Mouse (Mus musculus): ENCODE measurements around the gene Abi1. TPM values are rescaled to one million over a fixed set of nuclear protein-coding genes. Genes with fewer than 3 reads are reported as not detected.
A peak's percentile ranks its signal among the peaks of the same experiment; 100 is the strongest.
"Not testable (repeated sequence)": the region's sequence is repeated elsewhere in the genome, so short reads cannot be mapped to it uniquely, and the experiment has no call there.

The Abi1 gene
- polyA plus RNA-seq, 1 experiment, result 118 TPM

DNA sequence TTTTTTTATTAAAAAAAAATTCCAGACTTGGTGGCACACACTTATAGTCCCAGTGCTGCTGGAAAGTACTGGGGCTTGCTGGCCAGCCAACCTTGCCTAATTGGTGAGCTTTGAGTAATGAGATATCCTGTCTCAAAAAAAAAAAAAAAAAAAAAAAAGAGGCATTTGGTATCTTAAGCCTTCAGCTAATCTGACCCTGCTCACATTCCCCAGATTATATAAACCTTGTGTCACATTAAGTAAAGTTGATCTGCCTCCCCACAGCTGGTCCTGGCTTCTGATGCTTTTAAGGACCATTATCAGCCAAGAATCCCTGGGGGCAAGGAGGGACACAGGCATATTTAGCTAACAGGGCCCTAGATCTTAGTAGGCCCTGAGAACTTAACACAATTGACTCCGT lies 5.7 kb upstream of the Abi1 start:
- no peaks in the 10 kb centered on the region for H3K4me1 ChIP-seq (ENCODE audit: control insufficient read depth, insufficient read depth, insufficient read length, low read length)
- H3K36me3 ChIP-seq (ENCODE audit: control insufficient read depth, insufficient read depth, low read length), result no peaks in the 10 kb centered on the region
- no peak for TF ChIP-seq POLR2A (IDR thresholded peaks at IDR 0.05; ENCODE audit: low read depth, low read length)
- TF ChIP-seq CTCF (IDR thresholded peaks at IDR 0.05; ENCODE audit: extremely low read depth, insufficient read length, insufficient replicate concordance, low read depth, low read length), result no peak
- no peak overlapping the region for H3K27ac ChIP-seq (ENCODE audit: insufficient read depth, low read depth, low read length)
- H3K4me3 ChIP-seq (ENCODE audit: low read depth, low read length), result no peak overlapping the region
- no peaks in the 10 kb centered on the region for H3K27me3 ChIP-seq (ENCODE audit: control insufficient read depth, insufficient read depth, low read length)
- 37% methylated on average over 1 of the region's 1 CpGs for WGBS

DNA sequence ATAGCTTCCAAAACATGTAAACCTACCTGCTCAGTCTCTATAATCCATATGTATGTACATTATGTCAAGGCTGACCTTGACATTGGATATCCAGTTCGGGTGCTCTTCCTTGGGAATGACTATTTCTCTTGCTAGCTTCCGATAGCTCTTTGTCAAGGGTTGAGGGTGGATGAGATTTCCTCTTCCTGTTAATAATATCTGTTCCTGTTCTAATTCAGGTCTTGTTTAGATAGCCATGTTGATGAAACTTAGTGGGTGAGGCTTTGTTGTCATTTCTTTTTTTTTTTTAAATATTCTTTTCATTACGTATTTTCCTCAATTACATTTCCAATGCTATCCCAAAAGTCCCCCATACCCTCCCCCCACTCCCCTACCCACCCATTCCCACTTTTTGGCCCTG lies 2.1 kb upstream of the Abi1 start:
- peaks cover 2% of the 10 kb centered on the region; the same call in 1 of the 2 replicates for H3K4me1 ChIP-seq (ENCODE audit: control insufficient read depth, insufficient read depth, insufficient read length, low read length)
- H3K27ac ChIP-seq (ENCODE audit: insufficient read depth, low read depth, low read length), result no peak overlapping the region
- no peaks in the 10 kb centered on the region for H3K27me3 ChIP-seq (ENCODE audit: control insufficient read depth, insufficient read depth, low read length)
- TF ChIP-seq CTCF (IDR thresholded peaks at IDR 0.05; ENCODE audit: extremely low read depth, insufficient read length, insufficient replicate concordance, low read depth, low read length) (no peak), POLR2A (IDR thresholded peaks at IDR 0.05; ENCODE audit: low read depth, low read length) (no peak)
- 82% methylated on average over 3 of the region's 3 CpGs for WGBS
- no peaks in the 10 kb centered on the region for H3K36me3 ChIP-seq (ENCODE audit: control insufficient read depth, insufficient read depth, low read length)
- no peak overlapping the region for H3K4me3 ChIP-seq (ENCODE audit: low read depth, low read length)

DNA sequence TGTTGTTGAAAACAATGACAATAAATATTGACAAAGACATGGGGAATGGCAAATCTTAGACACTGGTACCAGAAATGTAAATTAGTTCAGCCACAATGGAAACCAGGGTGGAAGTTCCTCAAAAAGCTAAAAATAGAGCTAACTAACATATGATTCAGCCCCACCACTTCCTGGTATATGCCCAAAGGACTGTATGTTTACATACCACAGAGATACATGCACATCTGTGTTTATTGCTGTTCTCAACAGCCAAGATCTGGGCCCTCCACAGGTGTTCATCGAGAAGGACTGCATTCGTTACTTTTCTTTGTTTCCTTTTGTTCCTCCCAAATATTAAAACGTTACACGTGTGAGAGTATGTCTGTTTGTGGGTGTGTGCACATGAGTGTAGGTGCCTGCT lies 1.4 kb upstream of the Abi1 start:
- WGBS, result 55% methylated on average over 4 of the region's 4 CpGs
- Histone ChIP-seq H3K4me1 (ENCODE audit: control insufficient read depth, insufficient read depth, insufficient read length, low read length) (peaks cover 2% of the 10 kb centered on the region; the same call in 1 of the 2 replicates), H3K36me3 (ENCODE audit: control insufficient read depth, insufficient read depth, low read length) (no peaks in the 10 kb centered on the region), H3K27me3 (ENCODE audit: control insufficient read depth, insufficient read depth, low read length) (no peaks in the 10 kb centered on the region), H3K27ac (ENCODE audit: insufficient read depth, low read depth, low read length) (no peak overlapping the region), H3K4me3 (ENCODE audit: low read depth, low read length) (no peak overlapping the region)
- no peak for TF ChIP-seq CTCF (IDR thresholded peaks at IDR 0.05; ENCODE audit: extremely low read depth, insufficient read length, insufficient replicate concordance, low read depth, low read length)

DNA sequence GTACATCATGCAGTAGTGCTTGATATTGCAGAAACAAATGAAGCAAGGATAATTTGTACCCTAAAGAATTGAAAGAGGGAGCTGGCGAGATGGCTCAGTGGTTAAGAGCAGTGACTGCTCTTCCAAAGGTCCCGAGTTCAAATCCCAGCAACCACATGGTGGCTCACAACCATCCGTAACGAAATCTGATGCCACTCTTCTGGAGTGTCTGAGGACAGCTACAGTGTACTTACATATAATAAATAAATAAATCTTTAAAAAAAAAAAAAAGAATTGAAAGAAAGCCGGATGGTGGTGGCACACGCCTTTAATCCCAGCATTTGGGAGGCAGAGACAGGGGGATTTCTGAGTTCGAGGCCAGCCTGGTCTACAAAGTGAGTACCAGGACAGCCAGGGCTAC lies 649 bp upstream of the Abi1 start:
- not testable (repeated sequence) for H3K27me3 ChIP-seq (ENCODE audit: control insufficient read depth, insufficient read depth, low read length); H3K4me3 ChIP-seq (ENCODE audit: low read depth, low read length); H3K27ac ChIP-seq (ENCODE audit: insufficient read depth, low read depth, low read length); H3K36me3 ChIP-seq (ENCODE audit: control insufficient read depth, insufficient read depth, low read length); H3K4me1 ChIP-seq (ENCODE audit: control insufficient read depth, insufficient read depth, insufficient read length, low read length)
- WGBS, result 75% methylated on average over 7 of the region's 7 CpGs

DNA sequence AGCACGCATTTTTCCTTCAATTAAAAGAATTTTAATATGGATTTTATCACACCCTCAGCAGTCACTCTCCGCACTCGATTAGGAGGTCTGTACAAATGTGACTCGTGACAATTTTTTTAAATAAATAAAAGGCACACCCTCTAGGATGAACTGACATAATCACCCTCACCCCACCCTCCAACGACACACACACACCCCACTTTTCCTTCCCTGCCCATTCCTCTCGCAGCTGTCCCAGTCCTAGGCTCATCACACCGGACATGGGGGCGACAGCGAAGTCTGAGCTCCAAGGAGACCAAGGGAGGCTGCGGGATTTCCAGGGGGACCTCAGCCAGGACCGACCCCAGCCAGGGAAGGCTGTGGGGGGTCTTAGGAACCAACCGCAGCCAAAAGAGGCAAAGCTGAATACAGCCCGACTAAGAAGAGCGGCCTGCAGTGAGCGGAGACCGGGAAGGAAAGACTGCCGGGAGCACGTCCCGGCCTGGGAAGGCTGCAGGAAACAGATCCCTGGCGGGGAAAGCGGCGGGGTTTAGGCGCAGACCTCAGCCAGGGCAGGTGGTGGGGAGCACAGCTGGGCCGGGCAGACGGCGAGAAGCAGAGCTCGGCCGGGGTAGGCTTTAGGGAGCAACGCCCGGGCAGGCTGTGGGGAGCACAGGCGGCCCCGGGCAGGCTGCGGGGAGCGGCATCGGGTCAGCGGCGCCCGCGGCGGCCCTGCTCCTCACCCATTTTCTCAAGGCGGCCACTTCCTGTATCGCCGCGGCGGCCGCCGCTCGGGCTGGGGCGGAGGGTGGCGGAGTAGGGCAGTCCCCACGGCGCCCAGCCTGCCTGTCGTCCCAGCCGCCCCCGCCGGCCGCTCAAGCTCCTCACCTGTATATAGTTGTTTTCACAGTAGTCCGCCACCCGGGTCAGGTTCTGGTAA lies 700 bp downstream of the Abi1 start:
- H3K27me3 ChIP-seq (ENCODE audit: control insufficient read depth, insufficient read depth, low read length), result no peaks in the 10 kb centered on the region
- WGBS, result under 1% methylated on average over 59 of the region's 59 CpGs
- no peak for TF ChIP-seq CTCF (IDR thresholded peaks at IDR 0.05; ENCODE audit: extremely low read depth, insufficient read length, insufficient replicate concordance, low read depth, low read length)
- TF ChIP-seq POLR2A (IDR thresholded peaks at IDR 0.05; ENCODE audit: low read depth, low read length), result no peak; the same call in 1 of the 2 replicates
- H3K4me3 ChIP-seq (ENCODE audit: low read depth, low read length), result peak overlapping the region; percentile 81
- H3K36me3 ChIP-seq (ENCODE audit: control insufficient read depth, insufficient read depth, low read length), result no peaks in the 10 kb centered on the region
- H3K4me1 ChIP-seq (ENCODE audit: control insufficient read depth, insufficient read depth, insufficient read length, low read length), result peaks cover 2% of the 10 kb centered on the region; the same call in 1 of the 2 replicates
- peak overlapping the region; percentile 98 for H3K27ac ChIP-seq (ENCODE audit: insufficient read depth, low read depth, low read length)

DNA sequence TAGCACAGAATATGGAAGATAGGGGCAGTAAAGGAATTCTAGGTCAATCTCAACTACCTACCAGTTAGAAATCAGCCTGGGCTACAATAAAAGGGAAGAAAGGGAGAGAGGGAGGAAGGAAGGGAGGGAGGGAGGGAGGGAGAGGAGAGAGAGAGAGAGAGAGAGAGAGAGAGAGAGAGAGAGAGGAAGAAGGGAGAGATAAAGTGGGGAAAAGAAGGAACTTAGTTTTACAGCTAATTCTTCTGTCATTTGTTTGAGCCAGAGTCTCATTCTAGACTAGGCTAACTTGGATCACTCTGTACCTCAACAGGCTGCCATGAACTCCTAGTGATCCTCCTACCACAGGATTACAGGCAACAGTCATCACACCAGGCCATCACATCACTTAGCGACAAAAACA lies 4.6 kb downstream of the Abi1 start:
- no peak overlapping the region for H3K4me3 ChIP-seq (ENCODE audit: low read depth, low read length)
- 93% methylated on average over 1 of the region's 1 CpGs for WGBS
- H3K27me3 ChIP-seq (ENCODE audit: control insufficient read depth, insufficient read depth, low read length), result no peaks in the 10 kb centered on the region
- TF ChIP-seq POLR2A (IDR thresholded peaks at IDR 0.05; ENCODE audit: low read depth, low read length) (no peak), CTCF (IDR thresholded peaks at IDR 0.05; ENCODE audit: extremely low read depth, insufficient read length, insufficient replicate concordance, low read depth, low read length) (no peak)
- peaks cover 2% of the 10 kb centered on the region; the same call in 1 of the 2 replicates for H3K4me1 ChIP-seq (ENCODE audit: control insufficient read depth, insufficient read depth, insufficient read length, low read length)
- H3K36me3 ChIP-seq (ENCODE audit: control insufficient read depth, insufficient read depth, low read length), result peaks cover 2% of the 10 kb centered on the region; the same call in 1 of the 2 replicates
- H3K27ac ChIP-seq (ENCODE audit: insufficient read depth, low read depth, low read length), result no peak overlapping the region

DNA sequence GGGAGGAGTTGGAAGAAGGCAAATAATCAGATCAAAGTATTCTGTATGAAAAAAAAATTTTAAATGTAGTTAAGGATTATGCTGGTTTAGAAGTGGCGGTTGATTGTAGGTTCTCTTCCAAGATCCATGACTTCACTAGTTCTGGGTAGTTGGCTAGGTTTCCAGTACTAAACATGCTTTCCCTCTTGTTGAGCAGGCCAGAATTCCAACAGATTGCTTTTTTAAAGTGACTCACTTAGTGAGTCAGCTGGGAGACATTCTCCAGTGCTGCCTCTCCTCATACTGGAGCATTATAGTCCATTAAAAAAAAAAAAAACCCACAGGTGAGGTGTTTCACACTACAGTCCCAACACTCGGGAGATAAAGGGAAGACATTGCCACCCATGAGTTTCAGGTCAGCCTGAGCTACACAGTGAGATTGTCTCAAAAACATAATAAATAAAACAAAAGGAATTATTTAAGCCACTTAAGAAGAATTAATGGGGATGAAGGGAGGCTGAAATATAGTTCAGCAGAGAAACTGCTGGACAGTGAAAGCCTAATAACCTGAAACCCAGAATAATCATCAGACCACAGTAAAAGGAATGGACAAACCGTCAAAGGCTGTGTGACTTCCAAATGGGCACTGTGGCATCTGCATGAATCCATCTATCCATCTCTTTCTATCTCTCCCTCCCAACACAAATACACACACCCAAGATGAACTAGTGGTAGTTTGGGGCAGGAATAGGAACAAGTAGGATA lies 5.2 kb downstream of the Abi1 start:
- Histone ChIP-seq H3K4me3 (ENCODE audit: low read depth, low read length) (no peak overlapping the region), H3K4me1 (ENCODE audit: control insufficient read depth, insufficient read depth, insufficient read length, low read length) (peaks cover 2% of the 10 kb centered on the region; the same call in 1 of the 2 replicates), H3K27ac (ENCODE audit: insufficient read depth, low read depth, low read length) (no peak overlapping the region), H3K36me3 (ENCODE audit: control insufficient read depth, insufficient read depth, low read length) (peaks cover 2% of the 10 kb centered on the region), H3K27me3 (ENCODE audit: control insufficient read depth, insufficient read depth, low read length) (no peaks in the 10 kb centered on the region)
- TF ChIP-seq CTCF (IDR thresholded peaks at IDR 0.05; ENCODE audit: extremely low read depth, insufficient read length, insufficient replicate concordance, low read depth, low read length) (no peak), POLR2A (IDR thresholded peaks at IDR 0.05; ENCODE audit: low read depth, low read length) (no peak)
- 66% methylated on average over 3 of the region's 3 CpGs for WGBS
